Mouse (Mus musculus): Measurements from ENCODE around the gene Fam243.

Fam243 gene

GRCm38 (mm10) chr16:92321341-92321740 lies at the start of gene Fam243:
Gene Fam243 (minus strand): TSS chr16:92321441.
- in situ Hi-C loops (cut with MboI, MseI), result no loop called here

- in situ Hi-C loops (cut with MboI, MseI), result loop anchor here (10.0 kb wide), 1 partner anchor 544 kb away; no protein-coding TSS in a partner anchor
Observed at GRCm38 (mm10) chr16:92369260-92369659, 48.0 kb upstream of the Fam243 start.

GRCm38 (mm10) chr16:92365477-92365876 lies 44.2 kb upstream of the Fam243 start:
- in situ Hi-C loops (cut with MboI, MseI), result loop anchor here (10.0 kb wide), 1 partner anchor 541 kb away; no protein-coding TSS in a partner anchor

GRCm38 (mm10) chr16:92360711-92361110 lies 39.5 kb upstream of the Fam243 start:
- in situ Hi-C loops (cut with MboI, MseI), result loop anchor here (10.0 kb wide), 1 partner anchor 536 kb away; no protein-coding TSS in a partner anchor

GRCm38 (mm10) chr16:92359229-92359628 lies 38.0 kb upstream of the Fam243 start, which contains the start of gene Kcne1:
Gene Kcne1 (minus strand): TSS chr16:92359468.
- in situ Hi-C loops (cut with MboI, MseI), result loop anchor here (10.0 kb wide), 1 partner anchor 1586 kb away; no protein-coding TSS in a partner anchor

- in situ Hi-C loops (cut with MboI, MseI), result loop anchor here (10.0 kb wide), 1 partner anchor 1586 kb away; no protein-coding TSS in a partner anchor
Observed at GRCm38 (mm10) chr16:92358734-92359133, 37.5 kb upstream of the Fam243 start.

GRCm38 (mm10) chr16:92357566-92357965 lies 36.3 kb upstream of the Fam243 start:
- in situ Hi-C loops (cut with MboI, MseI), result loop anchor here (10.0 kb wide), 1 partner anchor 1587 kb away; no protein-coding TSS in a partner anchor

GRCm38 (mm10) chr16:92357023-92357422 lies 35.8 kb upstream of the Fam243 start:
- in situ Hi-C loops (cut with MboI, MseI), result loop anchor here (10.0 kb wide), 1 partner anchor 1588 kb away; no protein-coding TSS in a partner anchor

GRCm38 (mm10) chr16:92355982-92356381 lies 34.7 kb upstream of the Fam243 start:
- in situ Hi-C loops (cut with MboI, MseI), result loop anchor here (10.0 kb wide), 1 partner anchor 1589 kb away; no protein-coding TSS in a partner anchor

- in situ Hi-C loops (cut with MboI, MseI), result loop anchor here (10.0 kb wide), 1 partner anchor 1589 kb away; no protein-coding TSS in a partner anchor
Observed at GRCm38 (mm10) chr16:92355366-92355765, 34.1 kb upstream of the Fam243 start.

- in situ Hi-C loops (cut with MboI, MseI), result loop anchor here (10.0 kb wide), 1 partner anchor 1591 kb away; no protein-coding TSS in a partner anchor
Observed at GRCm38 (mm10) chr16:92353897-92354296, 32.7 kb upstream of the Fam243 start.

- in situ Hi-C loops (cut with MboI, MseI), result loop anchor here (10.0 kb wide), 1 partner anchor 1592 kb away; no protein-coding TSS in a partner anchor
Observed at GRCm38 (mm10) chr16:92353295-92353694, 32.1 kb upstream of the Fam243 start.

- in situ Hi-C loops (cut with MboI, MseI), result no loop called here
Observed at GRCm38 (mm10) chr16:92348941-92349340, 27.7 kb upstream of the Fam243 start.

GRCm38 (mm10) chr16:92346297-92346916 lies 25.2 kb upstream of the Fam243 start:
- in situ Hi-C loops (cut with MboI, MseI), result no loop called here

GRCm38 (mm10) chr16:92345177-92345576 lies 23.9 kb upstream of the Fam243 start:
- in situ Hi-C loops (cut with MboI, MseI), result no loop called here

GRCm38 (mm10) chr16:92340612-92341511 lies 19.6 kb upstream of the Fam243 start:
- in situ Hi-C loops (cut with MboI, MseI), result no loop called here

- in situ Hi-C loops (cut with MboI, MseI), result loop anchor here (10.0 kb wide), 2 partner anchors 119 to 1149 kb away; no protein-coding TSS in a partner anchor
Observed at GRCm38 (mm10) chr16:92336280-92336679, 15.0 kb upstream of the Fam243 start.

GRCm38 (mm10) chr16:92334600-92334999 lies 13.4 kb upstream of the Fam243 start:
- in situ Hi-C loops (cut with MboI, MseI), result loop anchor here (10.0 kb wide), 2 partner anchors 120 to 1150 kb away; no protein-coding TSS in a partner anchor

GRCm38 (mm10) chr16:92330966-92331365 lies 9.7 kb upstream of the Fam243 start:
- in situ Hi-C loops (cut with MboI, MseI), result loop anchor here (10.0 kb wide), 2 partner anchors 124 to 1154 kb away; no protein-coding TSS in a partner anchor

GRCm38 (mm10) chr16:92327911-92328310 lies 6.7 kb upstream of the Fam243 start:
- in situ Hi-C loops (cut with MboI, MseI), result no loop called here

- in situ Hi-C loops (cut with MboI, MseI), result no loop called here
Observed at GRCm38 (mm10) chr16:92325062-92325406, 3.8 kb upstream of the Fam243 start.

Measured in T-helper 1 cell (primary cell).